Comparison of ENCODE assay signal across 12 mouse cellular contexts in the genomic region with DNA sequence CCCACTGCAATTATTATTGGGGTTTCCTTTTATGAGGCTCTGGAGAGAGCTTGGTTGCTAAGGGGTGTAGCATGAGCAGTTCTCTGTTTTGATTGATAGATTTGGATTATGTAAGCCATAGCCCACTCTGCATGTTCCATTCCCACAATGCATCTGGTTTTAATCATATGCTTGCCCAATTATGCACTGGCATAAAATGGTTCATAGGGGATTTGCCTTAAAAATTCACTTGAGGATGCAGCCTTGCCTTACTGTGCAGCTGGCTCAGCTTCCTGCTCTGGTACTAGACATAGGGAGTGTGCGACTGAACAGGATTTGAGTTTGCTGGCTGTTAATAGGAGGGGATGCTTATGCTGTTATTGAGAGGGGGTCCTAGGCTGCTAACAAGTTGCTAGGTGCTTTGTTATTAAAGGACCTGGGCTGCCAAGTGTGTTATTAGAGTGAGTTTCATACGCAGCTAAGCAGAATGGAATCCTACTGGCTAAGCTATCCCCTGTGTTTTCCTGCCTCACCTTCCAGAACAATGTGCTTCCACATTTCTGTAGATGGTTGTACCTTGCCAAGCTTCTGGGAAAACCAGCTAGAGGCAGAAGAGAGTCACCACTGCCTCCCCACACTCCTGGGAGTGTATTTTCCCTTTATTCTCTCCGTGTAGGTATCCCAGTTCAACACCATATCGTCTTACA.
DNase-seq lines count a peak whose midpoint lies in the region; ATAC-seq and TF ChIP-seq lines count a peak whose summit lies in the region.
"Had no signal": no experiment of that assay in that cellular context is flagged by ENCODE, and none has a peak within 500 bp of the region (broad histone marks: within the 10 kb centered on the region; RNA-seq: fewer than 3 reads in every experiment).

No protein-coding gene starts in this region.

- H3K4me3 ChIP-seq in embryonic facial prominence, embryonic 15.5 days (replicated peaks) = no peak overlapping the region
- H3K4me3 ChIP-seq in hindbrain, postnatal 0 days (ENCODE audit: low read length) = no peak overlapping the region
- no peak overlapping the region for H3K4me3 ChIP-seq in neural tube, embryonic 13.5 days
- H3K4me3 ChIP-seq: heart, embryonic 10.5 days; liver, embryonic 15.5 days had no signal

- peak; percentile 48; the same call in 1 of the 2 replicates for ATAC-seq in embryonic facial prominence, embryonic 15.5 days (ENCODE audit: insufficient number of reproducible peaks, low FRiP score, low TSS enrichment, low read depth)
- ATAC-seq in hindbrain, postnatal 0 days = peak; percentile 78
- peak; percentile 88 for ATAC-seq in neural tube, embryonic 13.5 days (ENCODE audit: low read depth)
- ATAC-seq: intestine, embryonic 16.5 days had no signal

- H3K27me3 ChIP-seq in embryonic facial prominence, embryonic 15.5 days = no peaks in the 10 kb centered on the region
- H3K27me3 ChIP-seq in hindbrain, postnatal 0 days (ENCODE audit: insufficient read depth, low read length) = no peaks in the 10 kb centered on the region
- no peaks in the 10 kb centered on the region for H3K27me3 ChIP-seq in neural tube, embryonic 13.5 days
- H3K27me3 ChIP-seq: CH12.LX; liver, embryonic 15.5 days had no signal

- H3K9ac ChIP-seq in embryonic facial prominence, embryonic 15.5 days = no peak overlapping the region
- no peak overlapping the region for H3K9ac ChIP-seq in hindbrain, postnatal 0 days (replicated peaks; ENCODE audit: low read length)
- no peak overlapping the region for H3K9ac ChIP-seq in neural tube, embryonic 13.5 days
- H3K9ac ChIP-seq: liver, embryonic 15.5 days had no signal

- peak overlapping the region; percentile 63; the same call in 1 of the 2 replicates for H3K27ac ChIP-seq in embryonic facial prominence, embryonic 15.5 days (replicated peaks)
- H3K27ac ChIP-seq in hindbrain, postnatal 0 days = peak overlapping the region; percentile 20; the same call in 1 of the 2 replicates
- peak overlapping the region; percentile 88 for H3K27ac ChIP-seq in neural tube, embryonic 13.5 days (replicated peaks)
- H3K27ac ChIP-seq: heart, embryonic 10.5 days; liver, embryonic 15.5 days had no signal

- TF ChIP-seq CTCF in hindbrain, postnatal 0 days (IDR thresholded peaks at IDR 0.05; ENCODE audit: low read depth) = no peak

- no peaks in the 10 kb centered on the region for H3K36me3 ChIP-seq in embryonic facial prominence, embryonic 15.5 days
- H3K36me3 ChIP-seq in hindbrain, postnatal 0 days (ENCODE audit: insufficient read depth, low read length) = no peaks in the 10 kb centered on the region
- H3K36me3 ChIP-seq in neural tube, embryonic 13.5 days = no peaks in the 10 kb centered on the region
- H3K36me3 ChIP-seq: heart, embryonic 10.5 days; liver, embryonic 15.5 days had no signal

- H3K4me2 ChIP-seq in embryonic facial prominence, embryonic 15.5 days (replicated peaks) = no peak overlapping the region
- no peak overlapping the region for H3K4me2 ChIP-seq in hindbrain, postnatal 0 days (ENCODE audit: low read depth, low read length)
- 0 out of 2 replicates have a peak overlapping the region, but pooled peaks have one; percentile 7 for H3K4me2 ChIP-seq in neural tube, embryonic 13.5 days
- H3K4me2 ChIP-seq: liver, embryonic 15.5 days had no signal

- peak; percentile 32 for DNase-seq in layer of hippocampus, adult 9-11 months
- DNase-seq in layer of hippocampus, postnatal 14 days (ENCODE audit: low spot score in 2 of 2) = no peak
- peak; percentile 38 for DNase-seq in hindbrain, postnatal 0 days (ENCODE audit: low spot score)
- no peak for DNase-seq in thymus, postnatal 0 days (ENCODE audit: low spot score)
- no peak for DNase-seq in T-cell, adult 2 months (ENCODE audit: low spot score)
- DNase-seq: right cerebral cortex, adult 18-20 months had no signal

- no peaks in the 10 kb centered on the region for H3K9me3 ChIP-seq in embryonic facial prominence, embryonic 15.5 days (replicated peaks)
- no peaks in the 10 kb centered on the region for H3K9me3 ChIP-seq in hindbrain, postnatal 0 days (ENCODE audit: low read length)
- H3K9me3 ChIP-seq in neural tube, embryonic 13.5 days = no peaks in the 10 kb centered on the region
- H3K9me3 ChIP-seq: heart, embryonic 10.5 days; liver, embryonic 15.5 days had no signal

- 43% methylated on average over 4 of the region's 4 CpGs for WGBS in embryonic facial prominence, embryonic 15.5 days
- 48% methylated on average over 4 of the region's 4 CpGs for WGBS in hindbrain, postnatal 0 days
- 44% methylated on average over 4 of the region's 4 CpGs for WGBS in neural tube, embryonic 13.5 days

- peaks cover 26% of the 10 kb centered on the region for H3K4me1 ChIP-seq in embryonic facial prominence, embryonic 15.5 days
- H3K4me1 ChIP-seq in hindbrain, postnatal 0 days (ENCODE audit: insufficient read depth, low read length) = peaks cover 7% of the 10 kb centered on the region; the same call in 1 of the 2 replicates
- peaks cover 48% of the 10 kb centered on the region for H3K4me1 ChIP-seq in neural tube, embryonic 13.5 days (replicated peaks)
- H3K4me1 ChIP-seq: liver, embryonic 15.5 days had no signal

Comparison
In these comparisons a context has a peak if more than half of its experiments do, and no peak if none do; other contexts are left out.
1. DNase-seq: peak in layer of hippocampus, adult 9-11 months (single experiment) and hindbrain, postnatal 0 days (single experiment); none in layer of hippocampus, postnatal 14 days (0 of 2), thymus, postnatal 0 days (single experiment) and T-cell, adult 2 months (single experiment).
2. H3K27ac ChIP-seq: peak in every context shown above with its lines; median percentile 88 in neural tube, embryonic 13.5 days; 63 in embryonic facial prominence, embryonic 15.5 days; 20 in hindbrain, postnatal 0 days.
3. Peak in every context shown above with its lines, with median percentiles within 50 percentile points of each other: ATAC-seq.